In the genomic region with DNA sequence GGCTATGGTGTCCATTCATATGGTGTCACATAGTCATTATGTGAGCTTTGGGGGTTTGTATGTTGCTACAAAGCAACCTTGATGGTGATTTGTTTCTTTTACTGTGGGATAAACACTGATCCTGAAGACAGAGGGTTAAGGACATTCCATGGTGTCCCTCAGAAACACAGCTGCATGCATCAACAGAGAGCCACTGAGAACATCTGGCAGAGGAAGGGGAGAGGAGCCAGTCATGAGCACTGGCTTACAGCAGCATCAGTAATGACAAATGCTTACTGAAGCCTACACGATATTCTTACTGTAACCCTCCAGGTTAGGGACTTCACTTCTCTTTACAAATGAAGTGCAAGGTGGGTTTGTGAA, we compare ENCODE assay signal across 20 mouse cellular contexts. TPM values are rescaled to one million over a fixed set of nuclear protein-coding genes. Genes with fewer than 3 reads are reported as not detected.
DNase-seq lines count a peak whose midpoint lies in the region; ATAC-seq and TF ChIP-seq lines count a peak whose summit lies in the region.
"Had no signal": no experiment of that assay in that cellular context is flagged by ENCODE, and none has a peak within 500 bp of the region (broad histone marks: within the 10 kb centered on the region; RNA-seq: fewer than 3 reads in every experiment).

No protein-coding gene starts in this region.

- H3K9ac ChIP-seq in heart, embryonic 13.5 days: no peak overlapping the region
- H3K9ac ChIP-seq: embryonic facial prominence, embryonic 15.5 days; forebrain, postnatal 0 days; hindbrain, embryonic 13.5 days; midbrain, embryonic 13.5 days; neural tube, embryonic 13.5 days had no signal

- no peak for DNase-seq in heart, postnatal 36 days
- no peak for DNase-seq in kidney, adult 2 months
- DNase-seq in kidney, adult 8-10 months: no peak
- DNase-seq in 3T3-L1 (ENCODE audit: low read depth, low spot score): peak; percentile 65
- no peak for DNase-seq in midbrain, embryonic 10.5 days (ENCODE audit: low spot score)
- DNase-seq: adrenal gland, postnatal 14 days; cerebellum, adult 9-11 months; forebrain, postnatal 0 days; gastrocnemius, postnatal 36 days; layer of hippocampus, postnatal 36 days; retina, postnatal 1 day; right cerebral cortex, postnatal 25 days; spleen, adult 18-20 months had no signal

- no peaks in the 10 kb centered on the region for H3K9me3 ChIP-seq in heart, embryonic 13.5 days
- no peaks in the 10 kb centered on the region for H3K9me3 ChIP-seq in midbrain, embryonic 10.5 days (replicated peaks)
- H3K9me3 ChIP-seq: embryonic facial prominence, embryonic 15.5 days; hindbrain, embryonic 13.5 days; midbrain, embryonic 13.5 days; neural tube, embryonic 13.5 days had no signal

- TF ChIP-seq POLR2A in kidney, adult 2 months (IDR thresholded peaks at IDR 0.05; ENCODE audit: low read depth, low read length): no peak

- 52% methylated on average over 1 of the region's 1 CpGs for WGBS in heart, embryonic 13.5 days
- WGBS in kidney, adult 2 months: 43% methylated on average over 1 of the region's 1 CpGs
- WGBS in midbrain, embryonic 10.5 days: 81% methylated on average over 1 of the region's 1 CpGs

- H3K79me3 ChIP-seq in C2C12 (ENCODE audit: low read depth): peaks cover 63% of the 10 kb centered on the region

- H3K4me1 ChIP-seq in heart, embryonic 13.5 days: peaks cover 86% of the 10 kb centered on the region
- H3K4me1 ChIP-seq in kidney, adult 2 months (ENCODE audit: control insufficient read depth, insufficient read depth, low read length): peaks cover 49% of the 10 kb centered on the region
- H3K4me1 ChIP-seq in midbrain, embryonic 10.5 days: peaks cover 43% of the 10 kb centered on the region

- no peak overlapping the region for H3ac ChIP-seq in C2C12 (ENCODE audit: control insufficient read depth, insufficient read length, low read depth)

- H3K4me2 ChIP-seq in heart, embryonic 13.5 days: no peak overlapping the region
- H3K4me2 ChIP-seq: embryonic facial prominence, embryonic 15.5 days; hindbrain, embryonic 13.5 days; midbrain, embryonic 13.5 days; neural tube, embryonic 13.5 days had no signal

- H3K27me3 ChIP-seq in heart, embryonic 13.5 days (replicated peaks): no peaks in the 10 kb centered on the region
- H3K27me3 ChIP-seq in kidney, adult 2 months (replicated peaks; ENCODE audit: control insufficient read depth, insufficient read depth, low read length): no peaks in the 10 kb centered on the region
- no peaks in the 10 kb centered on the region for H3K27me3 ChIP-seq in C2C12 (ENCODE audit: control insufficient read depth, insufficient read depth, insufficient read length)
- no peaks in the 10 kb centered on the region for H3K27me3 ChIP-seq in midbrain, embryonic 10.5 days (ENCODE audit: low read depth, poor library complexity, severe bottlenecking)
- H3K27me3 ChIP-seq: embryonic facial prominence, embryonic 15.5 days; hindbrain, embryonic 13.5 days; midbrain, embryonic 13.5 days; neural tube, embryonic 13.5 days had no signal

- intact Hi-C loops in heart, postnatal 36 days (cut with DNase I): loop anchor here (1.0 to 2.0 kb wide), 2 partner anchors 15 to 23 kb away; no protein-coding TSS in a partner anchor

- no peaks in the 10 kb centered on the region for H3K36me3 ChIP-seq in heart, embryonic 13.5 days
- H3K36me3 ChIP-seq in kidney, adult 2 months (ENCODE audit: control insufficient read depth, insufficient read depth, low read length): no peaks in the 10 kb centered on the region
- no peaks in the 10 kb centered on the region for H3K36me3 ChIP-seq in C2C12 (ENCODE audit: control insufficient read depth, insufficient read depth)
- peaks cover 4% of the 10 kb centered on the region for H3K36me3 ChIP-seq in midbrain, embryonic 10.5 days
- H3K36me3 ChIP-seq: embryonic facial prominence, embryonic 15.5 days; midbrain, embryonic 13.5 days had no signal

- peak overlapping the region; percentile 91 for H3K27ac ChIP-seq in heart, embryonic 13.5 days (replicated peaks)
- peak overlapping the region; percentile 71 for H3K27ac ChIP-seq in kidney, adult 2 months (ENCODE audit: insufficient read depth, low read depth, low read length)
- H3K27ac ChIP-seq in midbrain, embryonic 10.5 days (replicated peaks): no peak overlapping the region
- H3K27ac ChIP-seq: midbrain, embryonic 13.5 days; neural tube, embryonic 13.5 days had no signal

- H3K4me3 ChIP-seq in heart, embryonic 13.5 days: no peak overlapping the region
- H3K4me3 ChIP-seq in kidney, adult 2 months (ENCODE audit: insufficient read depth, low read depth, low read length): no peak overlapping the region
- H3K4me3 ChIP-seq in C2C12 (ENCODE audit: insufficient read depth, poor library complexity, severe bottlenecking): no peak overlapping the region
- no peak overlapping the region for H3K4me3 ChIP-seq in midbrain, embryonic 10.5 days
- H3K4me3 ChIP-seq: embryonic facial prominence, embryonic 15.5 days; hindbrain, embryonic 13.5 days; midbrain, embryonic 13.5 days; neural tube, embryonic 13.5 days had no signal

- H3K79me2 ChIP-seq in C2C12 (ENCODE audit: control insufficient read depth, insufficient read depth): peaks cover 92% of the 10 kb centered on the region

- TF ChIP-seq CTCF in kidney, adult 2 months (conservative IDR thresholded peaks at IDR 0.05; ENCODE audit: insufficient read depth, insufficient read length, low read depth, low read length): no peak
- no peak for TF ChIP-seq CTCF in C2C12 (IDR thresholded peaks at IDR 0.05; ENCODE audit: control insufficient read depth, insufficient read depth, insufficient read length)

- ATAC-seq in heart, embryonic 13.5 days (ENCODE audit: extremely low read depth, insufficient number of reproducible peaks, low FRiP score, low TSS enrichment): no peak
- no peak for ATAC-seq in cerebellum, adult (ENCODE audit: insufficient number of reproducible peaks, low FRiP score, low TSS enrichment)
- ATAC-seq: midbrain, embryonic 13.5 days had no signal

TF ChIP-seq in C2C12, 6 proteins besides CTCF, POLR2A, EP300 and RAD21:
- TF ChIP-seq MAX (IDR thresholded peaks at IDR 0.05): no peak
- no peak for TF ChIP-seq MYOG (IDR thresholded peaks at IDR 0.05; ENCODE audit: control insufficient read depth, extremely low read depth, insufficient read length)
- no peak for TF ChIP-seq CEBPB (IDR thresholded peaks at IDR 0.05; ENCODE audit: low read depth)
- peak; percentile 48 for TF ChIP-seq MYOD1 (IDR thresholded peaks at IDR 0.05; ENCODE audit: control insufficient read depth, insufficient read length, low read depth)

RNA-seq across cellular contexts. Expression of gene App, which starts 24.1 kb away (rescaled TPM):
- polyA plus RNA-seq in heart, embryonic 13.5 days (2015; fragmentation: Nextera tagmentation; extraction: Ambion mirVana): 165 and 166 TPM in 2 replicates
- 100 to 1,000 TPM; 144 to 157 TPM for total RNA-seq in heart, postnatal 36 days (2021)
- 587 and 592 TPM in 2 replicates for polyA plus RNA-seq in kidney, adult 2 months (2012; rRNA removed)
- 107 TPM for polyA plus RNA-seq in C2C12 (2012; fragmentation: generic; extraction: Trizol)
- 107 and 133 TPM in 2 replicates for polyA plus RNA-seq in midbrain, embryonic 10.5 days (2016; fragmentation: Nextera tagmentation; extraction: Ambion mirVana)
